Mouse (Mus musculus) cerebellum, adult 18-20 months (tissue): ENCODE results near the gene Spib.

ENCODE experiments used
- DNase-seq, 2 experiments: peaks; one replicate each; pipeline ENCODE4 v3.0.0; 2021

The Spib gene

GRCm38 (mm10) chr7:44485572-44486195 lies 46.2 kb downstream of the Spib start:
- DNase-seq, result no peak

- peak; percentile 83 to 87 for DNase-seq
These were observed 46.9 kb downstream of the Spib start for GRCm38 (mm10) chr7:44484841-44485571.

- DNase-seq, result no peak
These were observed 47.8 kb downstream of the Spib start for GRCm38 (mm10) chr7:44484109-44484508.

- no peak for DNase-seq
These were observed 48.9 kb downstream of the Spib start for GRCm38 (mm10) chr7:44482836-44483435.
